In genomic region chr3:116661288-116661869, GRCm38 (mm10) we compare ENCODE assay signal across 8 mouse cellular contexts. TPM values are rescaled to one million over a fixed set of nuclear protein-coding genes. Genes with fewer than 3 reads are reported as not detected.
DNase-seq lines count a peak whose midpoint lies in the region; ATAC-seq and TF ChIP-seq lines count a peak whose summit lies in the region.

No protein-coding gene starts in this region.

- no peak for TF ChIP-seq CTCF in E14TG2a.4 (conservative IDR thresholded peaks at IDR 0.05; ENCODE audit: low read length)

- H3K4me1 ChIP-seq in heart, embryonic 14.5 days (ENCODE audit: control insufficient read depth in 2 of 2, insufficient read depth in 2 of 2, low read length in 2 of 2), result peaks cover 3 to 40% of the 10 kb centered on the region in 2 experiments
- H3K4me1 ChIP-seq in E14TG2a.4 (replicated peaks; ENCODE audit: low read depth, low read length), result peaks cover 81% of the 10 kb centered on the region
- peaks cover 48% of the 10 kb centered on the region for H3K4me1 ChIP-seq in forebrain, embryonic 10.5 days
- peaks cover 59% of the 10 kb centered on the region for H3K4me1 ChIP-seq in liver, embryonic 13.5 days (replicated peaks)

- H3K4me2 ChIP-seq in heart, embryonic 14.5 days (ENCODE audit: low read length), result peak overlapping the region; percentile 83
- peak overlapping the region; percentile 75 for H3K4me2 ChIP-seq in liver, embryonic 13.5 days

- H3K36me3 ChIP-seq in heart, embryonic 14.5 days (ENCODE audit: control insufficient read depth, insufficient read depth, low read length), result no peaks in the 10 kb centered on the region
- H3K36me3 ChIP-seq in E14TG2a.4 (ENCODE audit: insufficient read depth, low read length), result peaks cover 2% of the 10 kb centered on the region; the same call in 1 of the 2 replicates
- H3K36me3 ChIP-seq in forebrain, embryonic 10.5 days (replicated peaks), result no peaks in the 10 kb centered on the region
- H3K36me3 ChIP-seq in liver, embryonic 13.5 days, result no peaks in the 10 kb centered on the region

- peak overlapping the region; percentile 98 for H3K9ac ChIP-seq in heart, embryonic 14.5 days (ENCODE audit: low read length)
- peak overlapping the region; percentile 98 for H3K9ac ChIP-seq in liver, embryonic 13.5 days

- WGBS in heart, embryonic 14.5 days, result 5% methylated on average over 16 of the region's 16 CpGs
- 10% methylated on average over 16 of the region's 16 CpGs for WGBS in forebrain, embryonic 10.5 days
- 5% methylated on average over 16 of the region's 16 CpGs for WGBS in liver, embryonic 13.5 days (ENCODE audit: insufficient replicate concordance)

- no peaks in the 10 kb centered on the region for H3K27me3 ChIP-seq in heart, embryonic 14.5 days (ENCODE audit: control insufficient read depth, insufficient read depth, low read length)
- H3K27me3 ChIP-seq in E14TG2a.4 (ENCODE audit: insufficient read depth, low read length), result no peaks in the 10 kb centered on the region
- no peaks in the 10 kb centered on the region for H3K27me3 ChIP-seq in forebrain, embryonic 10.5 days (ENCODE audit: poor library complexity, severe bottlenecking)
- H3K27me3 ChIP-seq in liver, embryonic 13.5 days, result no peaks in the 10 kb centered on the region

- no peak for DNase-seq in heart, adult 8-10 months (ENCODE audit: low spot score)
- no peak for DNase-seq in forebrain, embryonic 10.5 days (ENCODE audit: extremely low spot score, low spot score)
- DNase-seq in liver, embryonic 13.5 days, result no peak
- no peak for DNase-seq in urinary bladder, adult 18-20 months (ENCODE audit: low spot score in 2 of 2)
- DNase-seq in left cerebral cortex, postnatal 4 days, result no peak
- no peak for DNase-seq in adrenal gland, adult 2 months

- peak overlapping the region; percentile 92 to 94 for H3K27ac ChIP-seq in heart, embryonic 14.5 days (replicated peaks in 1 of 2; ENCODE audit: control insufficient read depth in 1 of 2, insufficient read depth in 1 of 2, low read depth in 2 of 2, low read length in 2 of 2)
- H3K27ac ChIP-seq in forebrain, embryonic 10.5 days, result peak overlapping the region; percentile 99
- peak overlapping the region; percentile 90 for H3K27ac ChIP-seq in liver, embryonic 13.5 days

- peak overlapping the region; percentile 97 to 98 for H3K4me3 ChIP-seq in heart, embryonic 14.5 days (ENCODE audit: control insufficient read depth in 1 of 2, insufficient read depth in 1 of 2, low read depth in 1 of 2, low read length in 2 of 2)
- peak overlapping the region; percentile 93 for H3K4me3 ChIP-seq in E14TG2a.4 (replicated peaks; ENCODE audit: low read length)
- peak overlapping the region; percentile 99 for H3K4me3 ChIP-seq in forebrain, embryonic 10.5 days
- H3K4me3 ChIP-seq in liver, embryonic 13.5 days (replicated peaks), result peak overlapping the region; percentile 97

- H3K9me3 ChIP-seq in heart, embryonic 14.5 days (ENCODE audit: control insufficient read depth, low read length), result no peaks in the 10 kb centered on the region
- H3K9me3 ChIP-seq in E14TG2a.4 (ENCODE audit: low read length), result no peaks in the 10 kb centered on the region
- H3K9me3 ChIP-seq in forebrain, embryonic 10.5 days, result no peaks in the 10 kb centered on the region
- H3K9me3 ChIP-seq in liver, embryonic 13.5 days (replicated peaks), result no peaks in the 10 kb centered on the region

- ATAC-seq in heart, embryonic 14.5 days (ENCODE audit: insufficient number of reproducible peaks, insufficient read depth, low FRiP score, low read depth), result no peak
- no peak for ATAC-seq in liver, embryonic 13.5 days (ENCODE audit: low read depth)

- intact Hi-C loops in left cerebral cortex, postnatal 4 days (cut with DNase I), result no loop called here

RNA-seq across cellular contexts. Expression of gene Mfsd14a, which starts 1.1 kb away (rescaled TPM):
- 61.6 and 62.2 TPM in 2 replicates for polyA plus RNA-seq in heart, embryonic 14.5 days (2014; fragmentation: Nextera tagmentation; extraction: Ambion mirVana)
- 10 to 100 TPM; 13.5 to 16.7 (median 15.5) TPM for total RNA-seq in heart, adult 8-10 months (2022)
- polyA plus RNA-seq in forebrain, embryonic 10.5 days (2016; fragmentation: Nextera tagmentation; extraction: Ambion mirVana), result 82.2 and 84.4 TPM in 2 replicates
- 35.5 and 42.8 TPM in 2 replicates for polyA plus RNA-seq in liver, embryonic 13.5 days (2015; fragmentation: Nextera tagmentation; extraction: Ambion mirVana)
- 10 to 100 TPM; 49.7 to 55.7 TPM for total RNA-seq in left cerebral cortex, postnatal 4 days (2021)
- 10 to 100 TPM; 48.9 to 55.8 TPM for total RNA-seq in adrenal gland, adult 2 months (2021)
- 7.1 and 8.1 TPM in 2 replicates for polyA plus RNA-seq in adrenal gland, adult 2 months (2012; rRNA removed)

RNA-seq across cellular contexts. Expression of gene Gm43191, which starts 19.7 kb away (rescaled TPM):
- polyA plus RNA-seq in heart, embryonic 14.5 days (2014; fragmentation: Nextera tagmentation; extraction: Ambion mirVana), result not detected in 2 replicates
- 1 to 10 TPM in 1 of 4 experiments, not detected in 3; 1.0 TPM for total RNA-seq in heart, adult 8-10 months (2022)
- 0.84 TPM in 1 of 2 replicates, not detected in the other for polyA plus RNA-seq in forebrain, embryonic 10.5 days (2016; fragmentation: Nextera tagmentation; extraction: Ambion mirVana)
- polyA plus RNA-seq in liver, embryonic 13.5 days (2015; fragmentation: Nextera tagmentation; extraction: Ambion mirVana), result not detected in 2 replicates
- total RNA-seq in left cerebral cortex, postnatal 4 days (2021), result under 1 TPM in 1 of 2 experiments, not detected in 1; 0.68 TPM
- not detected for total RNA-seq in adrenal gland, adult 2 months (2021)
- not detected in 2 replicates for polyA plus RNA-seq in adrenal gland, adult 2 months (2012; rRNA removed)

RNA-seq across cellular contexts. Expression of gene Trmt13, which starts 47.0 kb away (rescaled TPM):
- 18.7 and 22.3 TPM in 2 replicates for polyA plus RNA-seq in heart, embryonic 14.5 days (2014; fragmentation: Nextera tagmentation; extraction: Ambion mirVana)
- 1 to 10 TPM; 4.6 to 5.9 (median 5.1) TPM for total RNA-seq in heart, adult 8-10 months (2022)
- 22.5 and 23.7 TPM in 2 replicates for polyA plus RNA-seq in forebrain, embryonic 10.5 days (2016; fragmentation: Nextera tagmentation; extraction: Ambion mirVana)
- 9.5 and 11.8 TPM in 2 replicates for polyA plus RNA-seq in liver, embryonic 13.5 days (2015; fragmentation: Nextera tagmentation; extraction: Ambion mirVana)
- 10 to 100 TPM; 17.9 to 20.0 TPM for total RNA-seq in left cerebral cortex, postnatal 4 days (2021)
- total RNA-seq in adrenal gland, adult 2 months (2021), result 10 to 100 TPM; 11.5 to 16.4 TPM
- 1.8 and 2.3 TPM in 2 replicates for polyA plus RNA-seq in adrenal gland, adult 2 months (2012; rRNA removed)

RNA-seq across cellular contexts. Expression of gene Slc35a3, which starts 51.3 kb away (rescaled TPM):
- polyA plus RNA-seq in heart, embryonic 14.5 days (2014; fragmentation: Nextera tagmentation; extraction: Ambion mirVana), result 11.6 and 13.8 TPM in 2 replicates
- 10 to 100 TPM in 3 of 4 experiments, 1 to 10 TPM in 1; 10.0 to 14.0 (median 11.7) TPM for total RNA-seq in heart, adult 8-10 months (2022)
- polyA plus RNA-seq in forebrain, embryonic 10.5 days (2016; fragmentation: Nextera tagmentation; extraction: Ambion mirVana), result 8.3 and 9.8 TPM in 2 replicates
- 7.9 and 10.3 TPM in 2 replicates for polyA plus RNA-seq in liver, embryonic 13.5 days (2015; fragmentation: Nextera tagmentation; extraction: Ambion mirVana)
- total RNA-seq in left cerebral cortex, postnatal 4 days (2021), result 10 to 100 TPM; 14.6 to 15.8 TPM
- total RNA-seq in adrenal gland, adult 2 months (2021), result 10 to 100 TPM; 20.2 to 26.7 TPM
- polyA plus RNA-seq in adrenal gland, adult 2 months (2012; rRNA removed), result 1.1 TPM in 2 replicates
